Mouse (Mus musculus) erythroblast, embryonic 14.5 days (primary cell): Measurements from ENCODE around the gene Intu.

ENCODE experiments used
- GATA1 ChIP-seq: IDR thresholded peaks from 2 replicates; pipeline ENCODE4 v1.6.1; 2012; ENCODE audit warnings: low read length, inconsistent platforms, mixed read lengths
- TAL1 ChIP-seq: IDR thresholded peaks from 3 replicates; pipeline ENCODE4 v1.6.1; 2012; ENCODE audit warnings: low read length, inconsistent platforms, mixed read lengths

DNA sequence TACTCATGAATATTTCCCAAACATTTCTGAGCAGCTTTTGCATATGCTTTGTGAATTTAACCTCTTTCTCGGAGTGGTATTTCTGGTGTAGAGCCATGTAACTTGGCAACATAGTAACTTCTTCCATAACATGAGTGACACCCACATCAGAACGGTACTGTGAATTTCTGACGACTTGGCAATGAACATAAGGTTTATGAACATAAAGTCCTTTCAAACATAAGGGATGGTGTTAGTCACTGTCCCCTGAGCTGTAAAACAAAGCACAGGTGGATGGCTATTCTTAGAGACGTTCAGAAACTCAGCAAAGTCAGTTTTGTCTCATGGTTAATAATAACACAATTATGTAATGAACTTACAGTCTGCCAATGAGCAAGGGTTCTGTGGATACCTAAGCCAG lies 3.1 kb downstream of the Intu start:
- TF ChIP-seq TAL1 (no peak), GATA1 (no peak)
